Mouse (Mus musculus): ENCODE measurements around the gene Skp1a. TPM values are rescaled to one million over a fixed set of nuclear protein-coding genes. Genes with fewer than 3 reads are reported as not detected.
A peak's percentile ranks its signal among the peaks of the same experiment; 100 is the strongest.

Gene Skp1a
- polyA plus RNA-seq, 1 experiment from 2014 or later: 537 TPM

- Histone ChIP-seq H3K27ac (ENCODE audit: low read depth, low read length) (no peak overlapping the region), H3K9ac (ENCODE audit: low read depth, low read length) (no peak overlapping the region), H3K36me3 (ENCODE audit: control insufficient read depth, insufficient read depth, low read length) (0 out of 2 replicates have a peak, but pooled peaks cover 1% of the 10 kb centered on the region), H3K27me3 (ENCODE audit: control insufficient read depth, insufficient read depth, low read length) (no peaks in the 10 kb centered on the region), H3K4me1 (ENCODE audit: control insufficient read depth, insufficient read depth, low read length) (peaks cover 20% of the 10 kb centered on the region), H3K4me3 (ENCODE audit: low read depth, low read length) (no peak overlapping the region), H3K4me2 (no peak overlapping the region), H3K9me3 (replicated peaks; ENCODE audit: control insufficient read depth, low read length) (no peaks in the 10 kb centered on the region)
- ATAC-seq (replicated peaks; ENCODE audit: insufficient number of reproducible peaks, low FRiP score, low TSS enrichment): no peak
- WGBS (ENCODE audit: insufficient replicate concordance): 89% methylated on average over 11 of the region's 11 CpGs
Observed at GRCm38 (mm10) chr11:52262338-52262737, 30.5 kb downstream of the Skp1a start.

- Histone ChIP-seq H3K9ac (ENCODE audit: low read depth, low read length) (no peak overlapping the region), H3K27me3 (ENCODE audit: control insufficient read depth, insufficient read depth, low read length) (no peaks in the 10 kb centered on the region), H3K4me1 (ENCODE audit: control insufficient read depth, insufficient read depth, low read length) (peaks cover 35% of the 10 kb centered on the region), H3K4me2 (no peak overlapping the region; the same call in 1 of the 2 replicates), H3K27ac (ENCODE audit: low read depth, low read length) (no peak overlapping the region), H3K36me3 (ENCODE audit: control insufficient read depth, insufficient read depth, low read length) (no peaks in the 10 kb centered on the region), H3K9me3 (replicated peaks; ENCODE audit: control insufficient read depth, low read length) (no peaks in the 10 kb centered on the region), H3K4me3 (ENCODE audit: low read depth, low read length) (no peak overlapping the region)
- ATAC-seq (replicated peaks; ENCODE audit: insufficient number of reproducible peaks, low FRiP score, low TSS enrichment): no peak
- WGBS (ENCODE audit: insufficient replicate concordance): 72% methylated on average over 7 of the region's 7 CpGs
Observed at GRCm38 (mm10) chr11:52264871-52265270, 33.1 kb downstream of the Skp1a start.

GRCm38 (mm10) chr11:52265616-52266307 is 34.0 kb downstream of the Skp1a start:
- H3K36me3 ChIP-seq (ENCODE audit: control insufficient read depth, insufficient read depth, low read length): no peaks in the 10 kb centered on the region
- H3K9ac ChIP-seq (ENCODE audit: low read depth, low read length): 0 out of 2 replicates have a peak overlapping the region, but pooled peaks have one; percentile 6
- H3K4me2 ChIP-seq: peak overlapping the region; percentile 37
- H3K4me3 ChIP-seq (ENCODE audit: low read depth, low read length): no peak overlapping the region
- 36% methylated on average over 12 of the region's 12 CpGs for WGBS (ENCODE audit: insufficient replicate concordance)
- no peak overlapping the region for H3K27ac ChIP-seq (ENCODE audit: low read depth, low read length)
- no peak for ATAC-seq (replicated peaks; ENCODE audit: insufficient number of reproducible peaks, low FRiP score, low TSS enrichment)
- no peaks in the 10 kb centered on the region for H3K27me3 ChIP-seq (ENCODE audit: control insufficient read depth, insufficient read depth, low read length)
- peaks cover 35% of the 10 kb centered on the region for H3K4me1 ChIP-seq (ENCODE audit: control insufficient read depth, insufficient read depth, low read length)
- no peaks in the 10 kb centered on the region for H3K9me3 ChIP-seq (replicated peaks; ENCODE audit: control insufficient read depth, low read length)

- WGBS (ENCODE audit: insufficient replicate concordance): 85% methylated on average over 5 of the region's 5 CpGs
- H3K36me3 ChIP-seq (ENCODE audit: control insufficient read depth, insufficient read depth, low read length): no peaks in the 10 kb centered on the region
- H3K27ac ChIP-seq (ENCODE audit: low read depth, low read length): no peak overlapping the region
- H3K4me1 ChIP-seq (ENCODE audit: control insufficient read depth, insufficient read depth, low read length): peaks cover 42% of the 10 kb centered on the region
- no peaks in the 10 kb centered on the region for H3K9me3 ChIP-seq (replicated peaks; ENCODE audit: control insufficient read depth, low read length)
- no peak overlapping the region for H3K4me2 ChIP-seq
- ATAC-seq (replicated peaks; ENCODE audit: insufficient number of reproducible peaks, low FRiP score, low TSS enrichment): no peak
- H3K4me3 ChIP-seq (ENCODE audit: low read depth, low read length): no peak overlapping the region
- no peaks in the 10 kb centered on the region for H3K27me3 ChIP-seq (ENCODE audit: control insufficient read depth, insufficient read depth, low read length)
- H3K9ac ChIP-seq (ENCODE audit: low read depth, low read length): no peak overlapping the region
Observed at GRCm38 (mm10) chr11:52267271-52267670, 35.5 kb downstream of the Skp1a start.

- H3K36me3 ChIP-seq (ENCODE audit: control insufficient read depth, insufficient read depth, low read length): no peaks in the 10 kb centered on the region
- 0 out of 2 replicates have a peak, but pooled peaks have one; percentile 32 for ATAC-seq (replicated peaks; ENCODE audit: insufficient number of reproducible peaks, low FRiP score, low TSS enrichment)
- 35% methylated on average over 7 of the region's 7 CpGs for WGBS (ENCODE audit: insufficient replicate concordance)
- H3K4me2 ChIP-seq: no peak overlapping the region
- 0 out of 2 replicates have a peak overlapping the region, but pooled peaks have one; percentile 49 for H3K9ac ChIP-seq (ENCODE audit: low read depth, low read length)
- H3K27ac ChIP-seq (ENCODE audit: low read depth, low read length): peak overlapping the region; percentile 60; the same call in 1 of the 2 replicates
- no peaks in the 10 kb centered on the region for H3K9me3 ChIP-seq (replicated peaks; ENCODE audit: control insufficient read depth, low read length)
- peaks cover 52% of the 10 kb centered on the region for H3K4me1 ChIP-seq (ENCODE audit: control insufficient read depth, insufficient read depth, low read length)
- no peak overlapping the region for H3K4me3 ChIP-seq (ENCODE audit: low read depth, low read length)
- no peaks in the 10 kb centered on the region for H3K27me3 ChIP-seq (ENCODE audit: control insufficient read depth, insufficient read depth, low read length)
Observed at GRCm38 (mm10) chr11:52268104-52268835, 36.5 kb downstream of the Skp1a start.

- H3K36me3 ChIP-seq (ENCODE audit: control insufficient read depth, insufficient read depth, low read length): no peaks in the 10 kb centered on the region
- H3K4me3 ChIP-seq (ENCODE audit: low read depth, low read length): no peak overlapping the region
- peaks cover 56% of the 10 kb centered on the region for H3K4me1 ChIP-seq (ENCODE audit: control insufficient read depth, insufficient read depth, low read length)
- H3K9ac ChIP-seq (ENCODE audit: low read depth, low read length): no peak overlapping the region
- no peak overlapping the region for H3K27ac ChIP-seq (ENCODE audit: low read depth, low read length)
- no peaks in the 10 kb centered on the region for H3K27me3 ChIP-seq (ENCODE audit: control insufficient read depth, insufficient read depth, low read length)
- no peaks in the 10 kb centered on the region for H3K9me3 ChIP-seq (replicated peaks; ENCODE audit: control insufficient read depth, low read length)
- H3K4me2 ChIP-seq: no peak overlapping the region
- WGBS (ENCODE audit: insufficient replicate concordance): 85% methylated on average over 6 of the region's 6 CpGs
- ATAC-seq (replicated peaks; ENCODE audit: insufficient number of reproducible peaks, low FRiP score, low TSS enrichment): no peak
Observed at GRCm38 (mm10) chr11:52269841-52270240, 38.0 kb downstream of the Skp1a start.

- Histone ChIP-seq H3K4me3 (ENCODE audit: low read depth, low read length) (no peak overlapping the region), H3K27me3 (ENCODE audit: control insufficient read depth, insufficient read depth, low read length) (no peaks in the 10 kb centered on the region), H3K36me3 (ENCODE audit: control insufficient read depth, insufficient read depth, low read length) (no peaks in the 10 kb centered on the region), H3K9ac (ENCODE audit: low read depth, low read length) (0 out of 2 replicates have a peak overlapping the region, but pooled peaks have one; percentile 34), H3K4me2 (no peak overlapping the region), H3K27ac (ENCODE audit: low read depth, low read length) (0 out of 2 replicates have a peak overlapping the region, but pooled peaks have one; percentile 35), H3K9me3 (replicated peaks; ENCODE audit: control insufficient read depth, low read length) (no peaks in the 10 kb centered on the region), H3K4me1 (ENCODE audit: control insufficient read depth, insufficient read depth, low read length) (peaks cover 50% of the 10 kb centered on the region)
- ATAC-seq (replicated peaks; ENCODE audit: insufficient number of reproducible peaks, low FRiP score, low TSS enrichment): no peak
- 74% methylated on average over 8 of the region's 8 CpGs for WGBS (ENCODE audit: insufficient replicate concordance)
Observed at GRCm38 (mm10) chr11:52271765-52272495, 40.1 kb downstream of the Skp1a start.

- H3K36me3 ChIP-seq (ENCODE audit: control insufficient read depth, insufficient read depth, low read length): no peaks in the 10 kb centered on the region
- H3K9ac ChIP-seq (ENCODE audit: low read depth, low read length): 0 out of 2 replicates have a peak overlapping the region, but pooled peaks have one; percentile 34
- no peak overlapping the region for H3K4me2 ChIP-seq
- H3K27ac ChIP-seq (ENCODE audit: low read depth, low read length): 0 out of 2 replicates have a peak overlapping the region, but pooled peaks have one; percentile 35
- H3K9me3 ChIP-seq (replicated peaks; ENCODE audit: control insufficient read depth, low read length): no peaks in the 10 kb centered on the region
- H3K4me1 ChIP-seq (ENCODE audit: control insufficient read depth, insufficient read depth, low read length): peaks cover 48% of the 10 kb centered on the region
- no peak overlapping the region for H3K4me3 ChIP-seq (ENCODE audit: low read depth, low read length)
- H3K27me3 ChIP-seq (ENCODE audit: control insufficient read depth, insufficient read depth, low read length): no peaks in the 10 kb centered on the region
- WGBS (ENCODE audit: insufficient replicate concordance): 44% methylated on average over 6 of the region's 6 CpGs
- no peak for ATAC-seq (replicated peaks; ENCODE audit: insufficient number of reproducible peaks, low FRiP score, low TSS enrichment)
Observed at GRCm38 (mm10) chr11:52272619-52273018, 40.8 kb downstream of the Skp1a start.
